Mouse (Mus musculus) kidney, adult 9 months (tissue): Measurements from ENCODE around the gene Gm9758.
"Not testable (repeated sequence)": the region's sequence is repeated elsewhere in the genome, so short reads cannot be mapped to it uniquely, and the experiment has no call there.

Source experiments
- DNase-seq: peaks from one replicate; pipeline ENCODE4 v3.0.0; 2022

Gene Gm9758

DNA sequence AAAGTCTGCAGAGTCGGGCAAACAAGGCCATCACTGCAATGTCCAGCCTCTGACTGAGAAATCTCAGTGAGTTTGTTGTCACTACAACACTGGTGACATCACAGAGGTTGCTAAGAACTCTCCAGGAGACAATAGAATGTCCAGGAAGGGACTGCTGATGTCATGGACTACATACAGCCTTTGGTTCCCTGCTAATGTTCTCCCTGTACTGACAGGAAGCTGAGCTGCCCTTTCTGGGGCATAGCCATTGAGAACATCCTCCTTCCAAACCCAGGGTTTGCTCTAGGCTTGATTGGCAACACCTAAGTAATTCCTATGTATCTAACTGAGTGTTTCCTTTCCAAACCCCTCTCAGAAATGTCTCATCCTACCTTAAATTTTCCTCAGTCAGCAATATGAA, at the start of gene Gm9758:
Gm9758 (minus strand) TSS at position 101 of the 400 bp plus-strand sequence.
- DNase-seq: not testable (repeated sequence)

DNA sequence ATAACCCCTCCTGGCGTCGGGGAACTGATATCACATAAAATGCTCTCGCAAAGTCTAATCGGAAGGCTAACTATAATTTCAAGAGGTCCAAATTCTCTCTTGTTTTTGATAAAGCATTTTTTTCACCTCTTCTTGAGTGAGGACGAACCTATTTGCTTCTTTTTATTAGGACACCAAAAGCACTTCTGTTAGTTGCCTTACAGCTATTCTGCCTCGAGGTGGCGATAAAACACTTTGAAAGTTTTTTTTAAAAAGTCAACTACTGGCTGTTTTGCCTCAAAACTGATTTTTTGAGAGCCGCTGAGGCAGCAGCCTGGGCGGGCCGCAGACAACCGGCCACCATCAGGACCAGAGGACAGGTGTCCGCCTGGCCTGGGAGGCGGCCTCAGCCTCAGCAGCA, 49.1 kb upstream of the Gm9758 start:
- DNase-seq: not testable (repeated sequence)

DNA sequence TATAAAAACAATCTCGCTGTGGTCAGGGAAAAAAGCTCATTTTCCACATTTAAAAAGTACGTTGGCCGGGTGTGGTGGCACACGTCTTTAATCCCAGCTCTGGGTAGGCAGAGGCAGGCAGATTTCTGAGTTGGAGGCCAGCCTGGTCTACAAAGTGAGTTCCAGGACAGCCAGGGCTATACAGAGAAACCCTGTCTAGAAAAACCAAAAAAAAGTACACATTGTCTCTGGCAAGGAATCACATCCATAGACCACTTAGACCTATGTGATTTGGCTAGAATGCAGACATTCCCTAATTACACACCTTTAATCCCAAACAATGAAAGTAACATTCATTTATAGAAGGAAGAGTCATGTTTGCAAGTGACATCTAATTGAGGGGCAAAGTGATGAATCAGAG, 46.8 kb upstream of the Gm9758 start:
- DNase-seq: not testable (repeated sequence)

DNA sequence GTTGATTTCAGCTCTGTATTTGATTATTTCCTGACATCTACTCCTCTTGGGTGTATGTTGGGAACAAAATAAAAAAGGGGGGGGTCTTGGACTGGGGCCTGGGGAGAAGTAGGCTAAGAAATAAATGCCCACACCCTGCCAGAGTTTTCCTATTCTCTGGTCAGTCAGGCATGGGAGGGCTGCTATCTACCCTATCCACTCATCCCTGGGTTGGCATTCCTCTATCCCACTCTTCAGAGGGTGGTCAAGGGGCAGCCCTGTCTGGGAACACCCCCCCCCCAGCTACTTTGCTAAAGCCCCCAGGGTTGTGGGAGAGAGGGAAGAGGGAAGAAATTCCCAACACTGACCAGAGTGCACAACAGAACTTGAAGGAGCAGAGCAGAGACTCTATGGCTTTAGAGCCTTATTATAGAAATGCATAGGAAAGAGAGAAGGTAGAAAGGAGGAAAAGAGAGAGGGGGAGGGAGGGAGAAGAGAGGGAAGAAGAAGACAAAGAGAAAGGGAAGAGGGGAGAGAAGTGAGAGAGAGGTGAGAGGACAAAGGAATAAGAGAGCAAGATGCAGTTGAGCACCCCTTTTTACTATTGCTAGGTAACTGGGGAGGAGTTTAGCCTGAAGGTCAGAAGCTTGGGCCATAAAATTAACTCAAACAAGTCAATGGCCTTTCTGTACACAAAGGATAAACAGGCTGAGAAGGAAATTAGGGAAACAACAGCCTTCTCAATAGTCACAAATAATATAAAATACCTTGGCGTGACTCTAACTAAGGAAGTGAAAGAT, 41.4 kb upstream of the Gm9758 start:
- not testable (repeated sequence) for DNase-seq

DNA sequence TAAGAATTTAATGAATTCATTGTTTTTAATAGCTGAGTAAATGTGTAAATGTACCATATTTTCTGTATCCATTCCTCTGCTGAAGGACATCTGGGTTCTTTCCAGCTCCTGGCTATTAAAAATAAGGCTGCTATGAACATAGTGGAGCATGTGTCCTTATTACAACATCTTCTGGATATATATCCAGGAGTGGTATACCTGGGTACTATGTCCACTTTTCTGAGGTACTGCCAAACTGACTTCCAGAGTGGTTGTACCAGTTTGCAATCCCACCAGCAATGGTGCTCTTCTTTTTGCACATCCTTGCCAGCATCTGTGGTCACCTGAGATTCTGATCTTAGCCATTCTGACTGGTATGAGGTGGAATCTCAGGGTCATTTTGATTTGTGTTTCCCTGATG, 38.9 kb upstream of the Gm9758 start:
- not testable (repeated sequence) for DNase-seq

DNA sequence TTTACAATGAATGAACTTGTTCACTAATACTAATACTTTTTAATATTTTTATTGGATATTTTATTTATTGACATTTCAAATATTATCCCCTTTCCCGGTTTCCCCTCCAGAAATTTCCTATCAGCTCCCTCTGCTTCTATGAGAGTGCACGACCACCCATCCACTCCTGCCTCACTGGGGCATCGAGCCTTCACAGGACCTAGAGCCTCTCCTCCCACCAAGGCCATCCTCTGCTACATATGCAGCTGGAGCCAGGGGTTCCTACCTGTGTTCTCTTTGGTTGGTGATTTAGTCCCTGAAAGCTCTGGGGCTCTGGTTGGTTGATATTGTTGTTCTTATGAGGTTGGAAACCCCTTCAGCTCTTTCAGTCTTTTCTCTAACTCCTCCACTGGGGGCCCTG, 38.0 kb upstream of the Gm9758 start:
- not testable (repeated sequence) for DNase-seq

DNA sequence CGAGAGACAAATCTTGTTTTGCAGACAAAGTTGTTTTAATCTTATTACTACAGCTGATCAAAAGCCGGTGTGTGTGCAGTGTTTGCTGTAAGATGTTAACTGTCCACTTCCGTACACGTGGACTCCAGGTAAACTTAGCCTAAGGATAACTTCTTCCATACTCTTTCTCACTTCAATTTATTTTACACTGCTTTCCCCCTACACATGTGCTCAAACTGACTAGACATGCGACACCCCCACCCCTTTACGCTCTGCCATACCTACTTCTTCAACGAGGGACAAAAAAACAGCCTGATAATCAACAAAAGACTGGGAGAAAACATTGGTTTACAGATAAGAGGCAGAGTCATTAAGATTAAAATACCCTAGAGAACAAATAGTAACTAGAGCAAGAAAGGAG, 37.1 kb upstream of the Gm9758 start:
- not testable (repeated sequence) for DNase-seq

DNA sequence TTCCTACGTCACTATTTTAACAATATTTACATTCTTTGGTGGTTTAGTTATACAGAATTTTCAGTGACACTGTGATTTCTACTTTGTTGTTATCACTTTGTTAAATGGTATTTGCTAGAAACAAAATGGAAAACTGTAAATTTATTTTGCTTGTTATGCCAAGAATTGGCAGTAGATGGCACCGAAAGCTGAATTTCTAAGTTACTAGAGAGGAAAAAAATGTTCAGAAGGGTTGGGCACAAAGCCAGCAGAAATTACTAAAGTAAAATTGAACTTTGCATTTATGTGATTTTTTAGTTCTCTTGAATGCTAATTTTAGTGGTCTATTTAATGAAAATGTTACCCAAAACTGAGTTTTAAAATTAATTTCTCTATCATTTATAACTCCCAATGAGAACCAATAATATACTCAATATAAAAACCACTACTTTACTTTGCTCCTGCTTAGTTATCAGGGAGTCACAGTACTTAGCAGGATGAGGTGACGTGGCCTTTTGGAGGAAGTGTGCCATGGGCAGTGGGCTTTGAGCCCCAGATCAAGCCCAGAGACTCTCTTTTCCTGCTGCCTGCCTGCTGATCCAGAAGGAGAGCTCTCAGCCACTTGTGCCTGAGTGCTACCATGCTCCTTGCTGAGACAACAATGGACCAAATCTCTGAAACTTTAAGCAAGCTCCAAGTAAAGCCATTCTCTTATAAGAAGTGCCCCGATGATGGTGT, 32.9 kb upstream of the Gm9758 start:
- peak; percentile 58 for DNase-seq

DNA sequence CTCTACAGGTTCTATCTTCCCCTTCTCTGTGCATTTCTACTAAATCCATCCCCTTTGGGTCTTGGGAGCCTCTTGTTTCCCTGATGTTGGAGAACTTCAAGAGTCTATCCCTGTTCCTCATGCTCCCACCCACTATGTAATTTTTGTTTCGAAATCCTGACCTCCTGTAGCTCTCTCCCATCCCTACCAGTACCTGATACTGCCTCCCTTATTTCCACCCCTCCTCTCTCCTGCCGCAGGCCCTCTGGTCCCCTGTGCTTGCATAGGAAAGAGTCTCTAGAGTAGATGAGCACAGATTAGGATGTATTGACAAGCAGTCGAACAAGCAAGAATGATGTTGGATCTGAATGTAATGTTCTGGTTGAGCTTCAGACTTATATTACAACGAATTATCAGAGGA, 30.8 kb upstream of the Gm9758 start:
- DNase-seq: not testable (repeated sequence)

DNA sequence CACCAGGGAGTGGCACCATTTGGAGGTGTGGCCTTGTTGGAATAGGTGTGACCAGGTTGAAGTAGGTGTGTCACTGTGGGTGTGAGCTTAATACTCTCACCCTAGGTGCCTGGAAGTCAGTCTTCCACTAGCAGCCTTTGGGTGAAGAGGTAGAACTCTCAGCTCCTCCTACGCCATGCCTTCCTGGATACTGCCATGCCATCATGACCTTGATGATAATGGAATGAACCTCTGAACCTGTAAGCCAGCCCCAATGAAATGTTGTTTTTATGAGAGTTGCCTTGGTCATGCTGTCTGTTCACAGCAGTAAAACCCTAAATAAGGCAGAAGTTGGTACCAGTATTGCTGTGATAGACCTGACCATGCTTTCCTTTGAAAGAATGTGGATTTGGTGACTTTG, 26.3 kb upstream of the Gm9758 start:
- DNase-seq: not testable (repeated sequence)

DNA sequence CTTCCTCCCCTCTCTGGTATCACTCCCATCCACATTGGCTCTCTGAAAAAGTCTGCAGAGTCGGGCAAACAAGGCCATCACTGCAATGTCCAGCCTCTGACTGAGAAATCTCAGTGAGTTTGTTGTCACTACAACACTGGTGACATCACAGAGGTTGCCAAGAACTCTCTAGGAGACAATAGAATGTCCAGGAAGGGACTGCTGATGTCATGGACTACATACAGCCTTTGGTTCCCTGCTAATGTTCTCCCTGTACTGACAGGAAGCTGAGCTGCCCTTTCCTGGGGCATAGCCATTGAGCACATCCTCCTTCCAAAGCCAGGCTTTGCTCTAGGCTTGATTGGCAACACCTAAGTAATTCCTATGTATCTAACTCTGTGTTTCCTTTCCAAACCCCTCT, 23.6 kb upstream of the Gm9758 start, which contains the start of gene Speer4e:
Speer4e (minus strand) TSS at position 101 of the 400 bp plus-strand sequence.
- not testable (repeated sequence) for DNase-seq

DNA sequence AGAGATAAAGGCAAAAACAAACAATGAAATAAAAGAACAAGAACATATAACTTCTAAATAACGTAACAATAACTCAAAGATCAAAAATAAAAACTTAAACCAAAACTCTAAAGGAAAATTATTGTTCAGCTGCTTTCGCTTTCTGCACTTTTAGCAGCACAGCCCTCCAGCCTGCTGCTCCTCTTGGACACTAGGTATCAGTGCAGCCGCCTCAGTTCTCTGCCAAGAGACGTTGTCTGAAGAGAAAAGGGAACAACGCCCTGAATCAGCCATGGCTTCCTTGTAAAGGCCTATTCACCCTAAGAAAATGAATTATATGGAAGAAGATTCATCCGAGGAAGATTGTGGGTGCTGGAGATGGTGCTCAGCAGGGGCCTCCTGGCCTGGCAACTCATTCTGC, 19.0 kb upstream of the Gm9758 start:
- DNase-seq: not testable (repeated sequence)

DNA sequence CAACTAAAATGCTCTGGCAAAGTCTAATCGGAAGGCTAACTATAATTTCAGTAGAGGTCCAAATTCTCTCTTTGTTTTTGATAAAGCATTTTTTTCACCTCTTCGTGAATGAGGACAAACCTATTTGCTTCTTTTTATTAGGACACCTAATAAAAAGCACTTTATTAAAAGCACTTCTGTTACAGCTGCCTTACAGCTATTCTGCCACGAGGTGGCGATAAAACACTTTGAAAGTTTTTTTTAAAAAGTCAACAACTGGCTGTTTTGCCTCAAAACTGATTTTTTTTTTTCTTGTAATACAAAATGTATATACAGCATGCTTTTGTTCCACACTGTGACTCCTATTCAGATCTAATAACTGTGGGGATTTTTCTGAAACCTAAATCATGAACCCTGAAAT, 12.3 kb upstream of the Gm9758 start:
- DNase-seq: not testable (repeated sequence)

DNA sequence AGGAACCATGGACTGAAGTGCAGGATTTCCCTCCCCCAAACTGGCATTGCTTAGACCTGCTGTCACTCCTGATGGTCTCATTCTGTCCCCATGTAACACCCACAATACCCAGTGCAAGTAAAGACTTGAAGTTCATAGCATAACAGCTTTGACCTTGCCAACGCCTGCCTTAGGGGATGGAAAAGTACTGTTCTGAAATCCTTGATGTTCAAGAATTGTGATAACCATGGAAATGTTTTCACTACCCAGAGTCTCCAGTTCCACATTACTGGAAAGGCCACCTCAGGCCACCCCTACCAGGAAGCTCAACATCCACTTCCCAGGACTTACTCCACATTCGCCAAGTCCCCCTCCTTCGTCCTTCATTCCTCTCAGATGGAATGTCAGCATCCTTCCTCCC, 338 bp downstream of the Gm9758 start:
- DNase-seq: peak; percentile 60

DNA sequence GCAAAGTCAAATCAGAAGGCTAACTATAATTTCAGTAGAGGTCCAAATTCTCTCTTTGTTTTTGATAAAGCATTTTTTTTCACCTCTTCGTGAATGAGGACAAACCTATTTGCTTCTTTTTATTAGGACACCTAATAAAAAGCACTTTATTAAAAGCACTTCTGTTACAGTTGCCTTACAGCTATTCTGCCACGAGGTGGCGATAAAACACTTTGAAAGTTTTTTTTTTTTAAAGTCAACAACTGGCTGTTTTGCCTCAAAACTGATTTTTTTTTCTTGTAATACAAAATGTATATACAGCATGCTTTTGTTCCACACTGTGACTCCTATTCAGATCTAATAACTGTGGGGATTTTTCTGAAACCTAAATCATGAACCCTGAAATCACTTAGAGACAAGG, 11.2 kb downstream of the Gm9758 start:
- not testable (repeated sequence) for DNase-seq

DNA sequence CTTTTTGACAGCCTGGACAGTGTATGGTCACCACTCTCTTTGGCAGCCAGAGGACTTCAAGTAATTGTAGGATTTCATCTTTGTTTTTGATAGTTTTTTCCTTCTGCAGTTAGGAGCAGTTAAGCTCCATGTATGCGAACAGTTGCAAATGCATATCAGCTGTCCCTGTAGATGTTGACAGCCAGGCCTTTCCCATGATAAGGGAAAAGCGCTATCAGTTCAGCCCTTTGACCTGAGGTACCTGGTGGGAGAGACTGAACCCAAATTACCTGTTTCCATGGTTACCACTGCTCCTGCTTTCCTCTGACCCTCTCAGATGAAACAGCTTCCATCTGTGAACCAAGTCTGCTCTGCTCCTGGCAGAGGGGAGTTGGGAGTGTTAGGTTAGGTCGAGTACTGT, 22.5 kb downstream of the Gm9758 start:
- DNase-seq: no peak

DNA sequence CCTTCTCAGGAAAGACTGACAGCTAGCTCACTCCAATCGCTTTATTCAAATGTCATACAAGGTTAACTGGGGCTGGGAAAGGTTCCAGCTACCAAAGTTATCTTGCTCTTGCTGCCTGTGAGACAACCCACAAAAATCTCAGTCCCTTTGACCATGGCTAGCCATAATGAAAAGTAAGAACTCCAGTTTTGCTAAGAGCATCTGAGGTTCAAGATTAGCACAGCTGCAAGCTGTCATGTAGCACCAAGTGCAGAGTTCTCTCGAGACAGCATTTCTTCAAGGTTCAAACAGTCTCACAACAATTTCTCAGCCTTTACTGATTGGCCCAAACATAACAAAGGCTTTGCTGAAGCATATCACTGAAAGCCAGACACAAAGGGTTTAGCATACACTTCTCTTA, 29.4 kb downstream of the Gm9758 start:
- not testable (repeated sequence) for DNase-seq
